Mouse (Mus musculus) layer of hippocampus, postnatal 14 days (tissue): ENCODE measurements around the gene Itgal. TPM values are rescaled to one million over a fixed set of nuclear protein-coding genes. Genes with fewer than 3 reads are reported as not detected.
"Not testable (repeated sequence)": the region's sequence is repeated elsewhere in the genome, so short reads cannot be mapped to it uniquely, and the experiment has no call there.

ENCODE experiments used
- DNase-seq, 2 experiments: peaks; one replicate each; pipeline ENCODE4 v3.0.0; 2021 to 2022; ENCODE audit warnings: low spot score in 2 of 2, mixed read lengths in 1 of 2
- long read RNA-seq, 2 experiments: library from polyadenylated mRNA; stranded (forward); transcript quantifications; one replicate each; pipeline ENCODE4 v2.0.0; 2021
- total RNA-seq, 2 experiments: library from RNA; stranded (reverse); gene quantifications; 2 replicates each; pipeline ENCODE4 v1.2.3; 2021

Gene Itgal
- under 1 TPM; 0.32 to 0.57 TPM for total RNA-seq
- long read RNA-seq, experiment 1, partial matches to known transcripts, result 0 of 1 reads
- long read RNA-seq, experiment 1, other reads (novel, unspliced or antisense), result 1 of 1 reads
- long read RNA-seq, experiment 2, partial matches to known transcripts, result 0 of 1 reads
- long read RNA-seq, experiment 2, other reads (novel, unspliced or antisense), result 1 of 1 reads

GRCm38 (mm10) chr7:127296098-127296497, at the start of gene Itgal:
Itgal (plus strand) TSS chr7:127296260.
- no peak for DNase-seq

GRCm38 (mm10) chr7:127250511-127250910, 45.5 kb upstream of the Itgal start:
- DNase-seq, result not testable (repeated sequence)

- DNase-seq, result no peak
Measured at GRCm38 (mm10) chr7:127252414-127252813, 43.6 kb upstream of the Itgal start.

GRCm38 (mm10) chr7:127253341-127253740, 42.7 kb upstream of the Itgal start:
- DNase-seq, result no peak

GRCm38 (mm10) chr7:127253821-127254769, 42.0 kb upstream of the Itgal start:
- peak; percentile 94 to 96 for DNase-seq

GRCm38 (mm10) chr7:127255008-127255407, 41.1 kb upstream of the Itgal start:
- DNase-seq, result no peak

GRCm38 (mm10) chr7:127255965-127256364, 40.1 kb upstream of the Itgal start:
- DNase-seq, result no peak

- no peak for DNase-seq
Measured at GRCm38 (mm10) chr7:127256518-127256917, 39.5 kb upstream of the Itgal start.

GRCm38 (mm10) chr7:127259186-127259905, 36.7 kb upstream of the Itgal start:
- no peak for DNase-seq

GRCm38 (mm10) chr7:127260309-127261111, 35.5 kb upstream of the Itgal start, which contains the start of gene Dctpp1:
Dctpp1 (minus strand) TSS chr7:127260709.
- peak; percentile 95 to 99 for DNase-seq

GRCm38 (mm10) chr7:127262218-127262961, 33.7 kb upstream of the Itgal start:
- no peak for DNase-seq

GRCm38 (mm10) chr7:127263526-127263925, 32.5 kb upstream of the Itgal start:
- no peak for DNase-seq

- no peak for DNase-seq
Measured at GRCm38 (mm10) chr7:127270256-127270655, 25.8 kb upstream of the Itgal start.

GRCm38 (mm10) chr7:127270666-127271065, 25.4 kb upstream of the Itgal start:
- no peak for DNase-seq

- no peak for DNase-seq
Measured at GRCm38 (mm10) chr7:127271093-127271492, 25.0 kb upstream of the Itgal start.

GRCm38 (mm10) chr7:127272566-127272965, 23.5 kb upstream of the Itgal start:
- no peak for DNase-seq

GRCm38 (mm10) chr7:127273118-127273923, 22.7 kb upstream of the Itgal start:
- DNase-seq, result peak in 1 of 2 experiments; percentile 21

GRCm38 (mm10) chr7:127273925-127274789, 21.9 kb upstream of the Itgal start, which contains the start of gene Sephs2:
Sephs2 (minus strand) TSS chr7:127274055.
- DNase-seq, result peak; percentile 96
